Mouse (Mus musculus): ENCODE results near the gene Acvr2b.

GRCm38 (mm10) chr9:119401801-119402214, at the start of gene Acvr2b:
- TF ChIP-seq POLR2A (IDR thresholded peaks at IDR 0.05; ENCODE audit: borderline replicate concordance, extremely low read depth, insufficient read depth, insufficient read length, poor library complexity, severe bottlenecking) (no peak), CTCF (IDR thresholded peaks at IDR 0.05; ENCODE audit: borderline replicate concordance, extremely low read depth, insufficient read depth, insufficient read length) (peak; percentile 37; the same call in 1 of the 2 replicates)

Data from brain, embryonic 14.5 days (tissue).